Mouse (Mus musculus): Measurements from ENCODE around the gene Gabrq. TPM values are rescaled to one million over a fixed set of nuclear protein-coding genes. Genes with fewer than 3 reads are reported as not detected.

Gabrq gene
- 0.60 TPM for polyA plus RNA-seq (2014; fragmentation: Illumina TruSeq; extraction: RNeasy Lipid Tissue Mini Kit (QIAGEN cat#74804); ENCODE audit: low read depth, low replicate concordance)

DNA sequence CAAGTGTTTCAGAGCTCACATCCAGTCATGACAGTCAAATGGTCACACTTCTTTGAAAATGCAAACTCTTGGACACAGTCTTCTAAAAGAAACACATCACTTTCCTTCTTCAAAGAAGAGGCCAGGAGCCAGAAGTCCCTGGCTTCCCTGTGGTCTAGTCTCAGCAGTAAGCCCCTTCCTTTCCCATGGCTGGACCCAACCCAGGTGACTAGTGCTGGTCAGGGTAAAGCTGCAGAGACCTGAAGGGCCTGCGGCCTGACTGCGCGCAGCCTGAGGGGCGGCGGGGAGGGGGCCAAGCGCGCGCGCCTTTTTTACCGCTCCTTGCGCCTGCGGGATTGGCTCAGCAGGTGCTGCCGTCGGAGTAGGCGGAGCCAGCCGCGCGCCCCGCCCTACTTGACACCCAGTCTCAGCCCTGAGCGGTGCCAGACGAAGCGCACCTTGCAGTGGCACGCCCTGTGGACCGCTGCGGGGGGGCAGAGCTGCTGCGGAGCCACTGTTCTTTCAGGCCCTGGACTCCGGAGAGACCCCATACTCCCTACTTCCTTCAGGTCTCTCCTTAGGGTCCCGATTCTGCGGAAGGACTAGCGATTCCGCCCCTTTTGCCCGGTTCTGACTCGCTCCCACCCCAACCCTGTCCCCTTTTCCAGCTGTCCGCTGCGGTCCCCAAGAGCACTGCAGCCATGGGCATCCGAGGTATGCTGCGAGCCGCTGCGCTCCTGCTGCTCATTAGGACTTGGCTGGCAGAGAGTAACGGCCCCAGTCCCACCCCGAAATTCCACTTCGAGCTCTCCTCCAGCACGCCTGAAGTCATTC is at the start of gene Gabrq:
Gabrq (plus strand) TSS at position 403 of the 813 bp plus-strand sequence.

Other genes with a start within 250 kb of the Gabrq start
- gene Gabra3, start 168.3 kb upstream of the Gabrq start, polyA plus RNA-seq (2014; fragmentation: Illumina TruSeq; extraction: RNeasy Lipid Tissue Mini Kit (QIAGEN cat#74804); ENCODE audit: low read depth, low replicate concordance), result 9.9 TPM
- 52.2 TPM for gene Cetn2, start 93.2 kb downstream of the Gabrq start, polyA plus RNA-seq (2014; fragmentation: Illumina TruSeq; extraction: RNeasy Lipid Tissue Mini Kit (QIAGEN cat#74804); ENCODE audit: low read depth, low replicate concordance)
- 109 TPM for gene Nsdhl, start 93.4 kb downstream of the Gabrq start, polyA plus RNA-seq (2014; fragmentation: Illumina TruSeq; extraction: RNeasy Lipid Tissue Mini Kit (QIAGEN cat#74804); ENCODE audit: low read depth, low replicate concordance)
- gene Zfp185, start 162.2 kb downstream of the Gabrq start, polyA plus RNA-seq (2014; fragmentation: Illumina TruSeq; extraction: RNeasy Lipid Tissue Mini Kit (QIAGEN cat#74804); ENCODE audit: low read depth, low replicate concordance), result 248 TPM
- gene Pnma5, start 211.9 kb downstream of the Gabrq start, polyA plus RNA-seq (2014; fragmentation: Illumina TruSeq; extraction: RNeasy Lipid Tissue Mini Kit (QIAGEN cat#74804); ENCODE audit: low read depth, low replicate concordance), result not detected
- gene Pnma3, start 239.6 kb downstream of the Gabrq start, polyA plus RNA-seq (2014; fragmentation: Illumina TruSeq; extraction: RNeasy Lipid Tissue Mini Kit (QIAGEN cat#74804); ENCODE audit: low read depth, low replicate concordance), result not detected